Mouse (Mus musculus) lung, embryonic 14.5 days (tissue): ENCODE results near the gene Olfml3. TPM values are rescaled to one million over a fixed set of nuclear protein-coding genes. Genes with fewer than 3 reads are reported as not detected.

ENCODE experiments used
- ATAC-seq: fragments of 200-750 bp; cut with Nextera tagmentation; 2 replicates; pipeline ENCODE4 v1.8.0; 2017; ENCODE audit warnings: mild to moderate bottlenecking, moderate TSS enrichment, moderate library complexity; ENCODE audit not compliant: insufficient read depth
- DNase-seq: peaks from one replicate; pipeline ENCODE4 v3.0.0-alpha.2; 2015
- H3K27ac ChIP-seq: fragments of 300-500 bp; sonication (generic); 2 replicates; pipeline ENCODE4 v1.5.1; 2014; ENCODE audit warnings: low read depth, mild to moderate bottlenecking, moderate library complexity
- H3K27me3 ChIP-seq: fragments of 300-500 bp; sonication (generic); 2 replicates; pipeline ENCODE4 v1.6.1; 2014; ENCODE audit warnings: low read length, control low read depth; ENCODE audit not compliant: insufficient read depth
- H3K36me3 ChIP-seq: fragments of 300-500 bp; sonication (generic); 2 replicates; pipeline ENCODE4 v1.6.1; 2014; ENCODE audit warnings: control low read depth; ENCODE audit not compliant: insufficient read depth
- H3K4me1 ChIP-seq: fragments of 300-500 bp; sonication (generic); 2 replicates; pipeline ENCODE4 v1.6.1; 2014; ENCODE audit warnings: antibody characterized with exemption, control low read depth; ENCODE audit not compliant: insufficient read depth
- H3K4me2 ChIP-seq: fragments of 300-500 bp; sonication (generic); 2 replicates; pipeline ENCODE4 v1.6.1; 2014; ENCODE audit warnings: mild to moderate bottlenecking
- H3K4me3 ChIP-seq: fragments of 300-500 bp; sonication (generic); 2 replicates; pipeline ENCODE4 v1.5.1; 2014; ENCODE audit warnings: low read depth, low read length
- H3K9ac ChIP-seq: fragments of 300-500 bp; sonication (generic); 2 replicates; pipeline ENCODE4 v1.6.1; 2014
- H3K9me3 ChIP-seq: fragments of 300-500 bp; sonication (generic); 2 replicates; pipeline ENCODE4 v1.6.1; 2016; ENCODE audit warnings: low read depth, low read length, control low read depth
- CTCF ChIP-seq: IDR thresholded peaks from 2 replicates; pipeline ENCODE4 v1.5.1; 2016; ENCODE audit warnings: antibody characterized with exemption, low read depth
- WGBS: fragments of 180-500 bp; shearing (Covaris S2); extraction: QIAGEN DNeasy Blood & Tissue Kit; methylation state at CpG from one replicate; pipeline ENCODE4 v1.1.7; 2014; 5-methylcytosine and 5-hydroxymethylcytosine counted together
- polyA plus RNA-seq: library from polyadenylated mRNA; unstranded; fragments of >200 nt; fragmentation: Nextera tagmentation; extraction: Ambion mirVana; gene quantifications from 2 replicates; pipeline ENCODE4 v1.2.1, GENCODE M21; 2014

The Olfml3 gene
- polyA plus RNA-seq, 1 experiment from 2014 or later = 79.0 TPM

DNA sequence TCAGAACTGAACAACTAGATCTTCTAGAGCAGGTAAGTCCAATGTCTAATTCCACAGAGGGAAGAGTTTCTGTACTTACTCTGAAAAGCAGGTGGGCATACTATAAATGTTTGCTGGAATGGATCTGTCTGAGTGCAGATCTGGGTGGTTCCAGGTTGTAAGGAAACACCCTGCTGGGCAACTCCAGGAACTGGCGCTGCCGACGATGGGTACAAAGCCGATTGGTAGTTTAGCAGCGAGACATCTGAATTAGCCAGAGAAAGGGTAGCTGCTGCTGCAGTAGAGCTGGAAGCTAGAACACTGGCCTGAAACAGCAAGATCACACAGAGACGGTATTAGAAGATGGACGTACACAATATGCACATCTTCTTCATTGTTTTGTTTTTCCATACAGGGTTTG lies 20.7 kb upstream of the Olfml3 start:
- DNase-seq (no peak), ATAC-seq (no peak)
- no peak for TF ChIP-seq CTCF
- no peaks in the 10 kb centered on the region for H3K27me3 ChIP-seq
- WGBS = 90% methylated on average over 7 of the region's 7 CpGs
- H3K9me3 ChIP-seq = no peaks in the 10 kb centered on the region
- H3K36me3 ChIP-seq = peaks cover 82% of the 10 kb centered on the region
- H3K4me2 ChIP-seq = no peak overlapping the region
- H3K9ac ChIP-seq = no peak overlapping the region
- no peak overlapping the region for H3K27ac ChIP-seq
- H3K4me1 ChIP-seq = no peaks in the 10 kb centered on the region
- no peak overlapping the region for H3K4me3 ChIP-seq

- DNase-seq = no peak
- H3K4me1 ChIP-seq = no peaks in the 10 kb centered on the region
- H3K9me3 ChIP-seq = no peaks in the 10 kb centered on the region
- WGBS = 88% methylated on average over 2 of the region's 2 CpGs
- peaks cover 83% of the 10 kb centered on the region for H3K36me3 ChIP-seq
- ATAC-seq = no peak
- TF ChIP-seq CTCF = no peak
- H3K27ac ChIP-seq = no peak overlapping the region
- H3K9ac ChIP-seq = no peak overlapping the region
- no peaks in the 10 kb centered on the region for H3K27me3 ChIP-seq
- H3K4me3 ChIP-seq = no peak overlapping the region
- no peak overlapping the region for H3K4me2 ChIP-seq
These were observed 19.1 kb upstream of the Olfml3 start for GRCm38 (mm10) chr3:103756920-103757319.

- ATAC-seq = no peak
- no peak for DNase-seq
- Histone ChIP-seq H3K9me3 (no peaks in the 10 kb centered on the region), H3K4me1 (no peaks in the 10 kb centered on the region), H3K27ac (no peak overlapping the region), H3K4me3 (no peak overlapping the region), H3K9ac (no peak overlapping the region), H3K36me3 (peaks cover 83% of the 10 kb centered on the region), H3K4me2 (no peak overlapping the region), H3K27me3 (no peaks in the 10 kb centered on the region)
- no peak for TF ChIP-seq CTCF
- WGBS = 42% methylated on average over 3 of the region's 3 CpGs
These were observed 17.6 kb upstream of the Olfml3 start for GRCm38 (mm10) chr3:103755351-103755750.

DNA sequence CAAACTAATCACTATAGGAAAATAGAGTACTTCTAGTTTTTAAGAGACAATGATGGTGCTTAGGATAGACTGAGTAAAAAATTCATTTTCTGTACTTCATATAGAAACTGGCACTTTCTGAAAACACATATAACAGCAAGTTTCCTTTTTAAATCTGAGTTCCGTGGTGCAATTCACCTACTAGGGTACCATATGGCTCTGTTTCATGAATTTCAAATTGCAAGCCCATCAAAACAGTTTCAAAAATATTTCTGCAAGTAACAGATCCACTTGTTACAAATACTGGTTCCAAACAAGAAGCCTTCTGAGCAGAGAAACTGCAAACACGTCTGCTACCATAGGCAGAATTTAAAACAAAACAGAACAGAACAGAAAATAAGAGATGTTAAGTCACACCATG lies 13.8 kb upstream of the Olfml3 start:
- Histone ChIP-seq H3K4me1 (no peaks in the 10 kb centered on the region), H3K27ac (no peak overlapping the region), H3K4me3 (no peak overlapping the region), H3K27me3 (no peaks in the 10 kb centered on the region), H3K9ac (no peak overlapping the region), H3K4me2 (no peak overlapping the region), H3K9me3 (no peaks in the 10 kb centered on the region), H3K36me3 (peaks cover 86% of the 10 kb centered on the region)
- TF ChIP-seq CTCF = no peak
- no peak for DNase-seq
- no peak for ATAC-seq
- 74% methylated on average over 2 of the region's 2 CpGs for WGBS

DNA sequence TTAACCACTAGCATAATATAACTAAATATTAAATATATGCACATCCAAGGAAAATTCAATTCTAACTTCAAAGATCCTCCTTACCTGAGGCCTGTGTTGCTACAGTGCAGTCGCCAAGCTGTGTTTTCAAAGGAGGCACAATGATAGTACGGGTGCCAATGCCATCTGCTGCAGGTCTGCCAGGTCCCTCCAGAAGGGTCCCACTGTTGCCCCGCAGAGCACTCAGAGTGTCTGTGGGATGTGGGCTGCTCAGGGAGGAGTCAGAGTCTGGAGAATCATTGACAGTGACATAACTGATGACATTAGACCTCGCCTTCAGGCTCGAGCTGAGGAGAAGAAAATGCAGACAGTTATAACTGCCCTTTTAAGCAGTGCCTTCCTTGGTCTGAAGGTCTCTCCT lies 8.9 kb upstream of the Olfml3 start:
- Histone ChIP-seq H3K9ac (no peak overlapping the region), H3K9me3 (no peaks in the 10 kb centered on the region), H3K27ac (no peak overlapping the region), H3K27me3 (no peaks in the 10 kb centered on the region), H3K36me3 (peaks cover 78% of the 10 kb centered on the region), H3K4me3 (no peak overlapping the region), H3K4me2 (no peak overlapping the region), H3K4me1 (no peaks in the 10 kb centered on the region)
- WGBS = 87% methylated on average over 5 of the region's 5 CpGs
- ATAC-seq (no peak), DNase-seq (no peak)
- no peak for TF ChIP-seq CTCF

DNA sequence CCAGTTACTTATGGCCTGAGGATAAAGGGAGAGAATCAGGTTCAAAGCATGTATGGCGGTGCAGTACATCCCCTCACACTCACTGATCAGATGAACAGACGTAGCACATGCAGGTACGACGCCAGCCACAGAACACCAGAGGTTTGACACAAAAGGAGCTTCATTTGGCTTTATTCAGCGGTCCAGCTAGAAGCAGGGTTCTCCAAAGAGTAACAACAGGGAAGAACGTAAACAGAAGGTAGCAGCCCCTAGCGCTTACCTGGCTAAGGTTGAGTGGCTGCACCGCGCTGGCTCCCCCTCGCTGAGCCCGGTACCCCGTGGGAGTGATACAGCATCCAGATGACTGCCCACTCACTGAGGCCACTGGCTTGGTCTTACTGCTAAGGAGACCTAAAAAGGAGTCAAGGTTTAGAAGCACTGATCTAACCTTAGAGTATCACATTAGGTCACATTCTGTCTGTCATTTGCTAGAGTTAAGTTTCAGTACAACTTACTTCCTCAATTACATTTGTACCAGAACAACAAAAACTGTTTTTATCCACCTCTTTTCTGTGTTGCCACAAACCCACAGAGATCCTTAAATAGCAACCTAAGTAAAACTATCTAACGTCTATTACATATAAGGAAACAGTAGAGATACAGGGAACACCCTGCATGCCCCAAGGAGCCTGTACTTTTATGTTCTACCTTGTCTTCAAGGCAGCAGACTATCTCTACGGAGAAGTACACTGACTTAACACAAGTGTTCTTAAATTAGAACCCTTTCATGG lies 7.4 kb upstream of the Olfml3 start:
- H3K27ac ChIP-seq = no peak overlapping the region
- WGBS = 90% methylated on average over 14 of the region's 14 CpGs
- H3K9ac ChIP-seq = no peak overlapping the region
- H3K4me1 ChIP-seq = no peaks in the 10 kb centered on the region
- H3K4me2 ChIP-seq = no peak overlapping the region
- H3K27me3 ChIP-seq = no peaks in the 10 kb centered on the region
- H3K4me3 ChIP-seq = no peak overlapping the region
- no peak for DNase-seq
- no peaks in the 10 kb centered on the region for H3K9me3 ChIP-seq
- H3K36me3 ChIP-seq = peaks cover 68% of the 10 kb centered on the region
- TF ChIP-seq CTCF = no peak
- ATAC-seq = no peak

GRCm38 (mm10) chr3:103743208-103743607 lies 5.4 kb upstream of the Olfml3 start:
- H3K27ac ChIP-seq = no peak overlapping the region
- no peaks in the 10 kb centered on the region for H3K27me3 ChIP-seq
- no peak overlapping the region for H3K9ac ChIP-seq
- H3K4me2 ChIP-seq = no peak overlapping the region
- no peaks in the 10 kb centered on the region for H3K4me1 ChIP-seq
- WGBS = 81% methylated on average over 6 of the region's 6 CpGs
- H3K9me3 ChIP-seq = no peaks in the 10 kb centered on the region
- H3K4me3 ChIP-seq = no peak overlapping the region
- no peak for ATAC-seq
- peaks cover 49% of the 10 kb centered on the region for H3K36me3 ChIP-seq
- no peak for DNase-seq
- no peak for TF ChIP-seq CTCF

DNA sequence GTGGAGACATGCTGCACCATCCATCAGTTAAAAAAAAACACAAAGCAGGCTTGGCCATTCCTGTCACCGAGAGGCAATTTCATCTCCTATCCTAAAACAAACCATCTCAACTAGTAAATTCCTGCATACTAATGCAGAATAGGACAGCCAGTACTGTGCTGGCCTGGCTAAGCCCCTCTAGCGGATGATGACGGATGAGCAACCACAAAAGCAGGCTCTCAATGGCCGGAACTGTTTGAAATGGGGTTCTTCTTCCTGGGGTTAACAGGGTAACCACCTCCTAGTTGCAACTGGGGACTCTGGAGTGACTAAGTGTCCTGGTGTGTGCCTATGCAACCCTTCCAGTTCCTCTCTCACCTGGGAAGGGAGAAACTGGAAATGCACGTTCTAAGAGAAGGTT lies 2.5 kb upstream of the Olfml3 start:
- no peak overlapping the region for H3K4me3 ChIP-seq
- H3K4me2 ChIP-seq = no peak overlapping the region
- no peaks in the 10 kb centered on the region for H3K27me3 ChIP-seq
- TF ChIP-seq CTCF = peak; percentile 23; the same call in 1 of the 2 replicates
- WGBS = 48% methylated on average over 5 of the region's 5 CpGs
- ATAC-seq = no peak
- H3K27ac ChIP-seq = no peak overlapping the region
- peak; percentile 22 for DNase-seq
- peaks cover 16% of the 10 kb centered on the region for H3K4me1 ChIP-seq
- no peak overlapping the region for H3K9ac ChIP-seq
- no peaks in the 10 kb centered on the region for H3K9me3 ChIP-seq
- peaks cover 30% of the 10 kb centered on the region for H3K36me3 ChIP-seq
